16 mouse cellular contexts compared by ENCODE assay signal in genomic region chr8:46578794-46579193, GRCm38 (mm10).
"Had no signal": no experiment of that assay in that cellular context is flagged by ENCODE, and none has a peak within 500 bp of the region (broad histone marks: within the 10 kb centered on the region; RNA-seq: fewer than 3 reads in every experiment).

No protein-coding gene starts in this region.

- H3K4me2 ChIP-seq: neural tube, embryonic 13.5 days; neural tube, embryonic 15.5 days; stomach, embryonic 15.5 days had no signal

- H3K4me3 ChIP-seq: neural tube, embryonic 13.5 days; neural tube, embryonic 15.5 days; stomach, embryonic 15.5 days had no signal

- H3K27ac ChIP-seq: neural tube, embryonic 13.5 days; neural tube, embryonic 15.5 days; stomach, embryonic 15.5 days; stomach, postnatal 0 days had no signal

- H3K9ac ChIP-seq: neural tube, embryonic 13.5 days; neural tube, embryonic 15.5 days; stomach, embryonic 15.5 days had no signal

- H3K9me3 ChIP-seq: neural tube, embryonic 13.5 days; neural tube, embryonic 15.5 days; stomach, embryonic 15.5 days had no signal

- DNase-seq: retina, postnatal 1 day; right cerebral cortex, adult 18-20 months; right cerebral cortex, postnatal 14 days; right cerebral cortex, postnatal 25 days; right cerebral cortex, postnatal 4 days; spleen, adult 18-20 months; thymus, adult 18-20 months; thymus, adult 2 months; thymus, postnatal 14 days; thymus, postnatal 25 days; thymus, postnatal 36 days; thymus, postnatal 4 days had no signal

- H3K4me1 ChIP-seq: neural tube, embryonic 13.5 days; neural tube, embryonic 15.5 days; stomach, embryonic 15.5 days had no signal

- H3K27me3 ChIP-seq: neural tube, embryonic 13.5 days; neural tube, embryonic 15.5 days; stomach, embryonic 15.5 days had no signal
